ENCODE assay signal across 19 mouse cellular contexts in the genomic region with DNA sequence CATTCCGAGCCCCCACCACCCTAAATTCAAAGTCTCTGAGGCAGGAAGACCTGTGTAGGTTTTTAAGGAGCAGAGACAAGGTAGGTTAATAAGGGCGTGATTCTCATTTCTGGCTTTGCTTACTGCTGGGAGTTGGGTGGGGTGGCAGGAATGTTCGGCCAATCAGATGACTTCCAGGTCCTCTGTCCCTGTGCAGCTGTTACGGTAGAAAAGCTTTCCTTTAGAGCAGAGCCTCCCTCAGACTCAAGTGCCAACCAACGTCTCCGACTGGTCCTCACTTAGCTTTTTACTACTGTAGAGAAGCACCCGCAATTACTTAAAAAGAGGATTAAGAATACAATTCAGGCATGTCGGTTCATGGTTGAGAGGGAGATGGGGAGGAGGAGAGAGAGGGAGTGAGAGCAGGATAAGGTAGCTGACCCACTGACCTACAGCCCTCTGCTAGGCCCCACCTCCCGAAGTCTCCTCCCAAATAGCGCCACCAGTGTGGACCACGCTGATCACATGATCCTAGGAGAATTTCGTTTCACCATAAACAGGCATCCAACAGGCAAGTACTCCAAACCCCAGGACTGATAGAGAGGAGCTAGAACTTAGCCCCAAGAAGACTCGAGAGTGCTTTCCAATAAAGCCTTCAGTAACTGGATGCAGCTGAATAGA. TPM values are rescaled to one million over a fixed set of nuclear protein-coding genes. Genes with fewer than 3 reads are reported as not detected.
DNase-seq lines count a peak whose midpoint lies in the region; ATAC-seq and TF ChIP-seq lines count a peak whose summit lies in the region.
"Had no signal": no experiment of that assay in that cellular context is flagged by ENCODE, and none has a peak within 500 bp of the region (broad histone marks: within the 10 kb centered on the region; RNA-seq: fewer than 3 reads in every experiment).

No protein-coding gene starts in this region.

- no peak for DNase-seq in heart, adult 2 months
- no peak for DNase-seq in midbrain, postnatal 0 days (ENCODE audit: low spot score)
- no peak for DNase-seq in midbrain, embryonic 14.5 days
- peak; percentile 41 for DNase-seq in embryo, embryonic 11 days
- no peak for DNase-seq in spleen, postnatal 36 days (ENCODE audit: low spot score in 2 of 2)
- DNase-seq: adrenal gland, postnatal 25 days; B cell, adult 2 months; cerebellum, postnatal 25 days; heart, adult 11 months; heart, postnatal 14 days; kidney, postnatal 14 days; right cerebral cortex, postnatal 4 days had no signal

- TF ChIP-seq CTCF in heart, adult 2 months (IDR thresholded peaks at IDR 0.05): no peak
- 0 out of 2 replicates have a peak, but pooled peaks have one; percentile 4 for TF ChIP-seq CTCF in midbrain, postnatal 0 days (IDR thresholded peaks at IDR 0.05)

- WGBS in heart, embryonic 13.5 days: 35% methylated on average over 13 of the region's 13 CpGs
- WGBS in heart, adult 2 months: 63% methylated on average over 13 of the region's 13 CpGs
- 35% methylated on average over 13 of the region's 13 CpGs for WGBS in midbrain, postnatal 0 days
- 27% methylated on average over 13 of the region's 13 CpGs for WGBS in midbrain, embryonic 14.5 days
- WGBS in limb, embryonic 13.5 days: 30% methylated on average over 13 of the region's 13 CpGs
- 36% methylated on average over 13 of the region's 13 CpGs for WGBS in hindbrain, embryonic 13.5 days

- no peak overlapping the region for H3K27ac ChIP-seq in heart, embryonic 13.5 days (replicated peaks)
- no peak overlapping the region for H3K27ac ChIP-seq in heart, adult 2 months
- no peak overlapping the region for H3K27ac ChIP-seq in midbrain, postnatal 0 days (ENCODE audit: low read depth, low read length)
- no peak overlapping the region for H3K27ac ChIP-seq in midbrain, embryonic 14.5 days (replicated peaks; ENCODE audit: low read depth, low read length)
- no peak overlapping the region for H3K27ac ChIP-seq in limb, embryonic 13.5 days
- H3K27ac ChIP-seq in hindbrain, embryonic 13.5 days: no peak overlapping the region
- H3K27ac ChIP-seq: midbrain, embryonic 12.5 days had no signal

- no peaks in the 10 kb centered on the region for H3K27me3 ChIP-seq in heart, embryonic 13.5 days (replicated peaks)
- H3K27me3 ChIP-seq in heart, adult 2 months (ENCODE audit: control insufficient read depth, insufficient read depth, low read length): no peaks in the 10 kb centered on the region
- no peaks in the 10 kb centered on the region for H3K27me3 ChIP-seq in midbrain, postnatal 0 days (ENCODE audit: insufficient read depth, low read length)
- H3K27me3 ChIP-seq in midbrain, embryonic 14.5 days (ENCODE audit: control insufficient read depth, insufficient read depth, low read length): no peaks in the 10 kb centered on the region
- no peaks in the 10 kb centered on the region for H3K27me3 ChIP-seq in limb, embryonic 13.5 days
- no peaks in the 10 kb centered on the region for H3K27me3 ChIP-seq in hindbrain, embryonic 13.5 days
- H3K27me3 ChIP-seq: midbrain, embryonic 12.5 days had no signal

- H3K4me1 ChIP-seq in heart, embryonic 13.5 days: peaks cover 6% of the 10 kb centered on the region
- H3K4me1 ChIP-seq in heart, adult 2 months (ENCODE audit: control insufficient read depth, insufficient read depth, low read length): peaks cover 1% of the 10 kb centered on the region; the same call in 1 of the 2 replicates
- no peaks in the 10 kb centered on the region for H3K4me1 ChIP-seq in midbrain, postnatal 0 days (ENCODE audit: insufficient read depth, low read length)
- no peaks in the 10 kb centered on the region for H3K4me1 ChIP-seq in midbrain, embryonic 14.5 days (ENCODE audit: control insufficient read depth, insufficient read depth, low read length)
- H3K4me1 ChIP-seq in limb, embryonic 13.5 days: peaks cover 10% of the 10 kb centered on the region; the same call in 1 of the 2 replicates
- H3K4me1 ChIP-seq in hindbrain, embryonic 13.5 days (replicated peaks): peaks cover 15% of the 10 kb centered on the region

- intact Hi-C loops in heart, adult 2 months (cut with DNase I): loop anchor here (5.0 kb wide), 2 partner anchors 84 to 99 kb away; a partner anchor contains a TSS

- H3K79me2 ChIP-seq in heart, adult 2 months (replicated peaks; ENCODE audit: control insufficient read depth, insufficient read depth, low read length): no peaks in the 10 kb centered on the region; the same call in 1 of the 2 replicates

- TF ChIP-seq POLR2A in heart, adult 2 months (IDR thresholded peaks at IDR 0.05; ENCODE audit: insufficient read depth, low read depth, low read length): no peak

- H3K36me3 ChIP-seq in heart, embryonic 13.5 days: no peaks in the 10 kb centered on the region
- no peaks in the 10 kb centered on the region for H3K36me3 ChIP-seq in heart, adult 2 months (ENCODE audit: control insufficient read depth, insufficient read depth, low read length)
- H3K36me3 ChIP-seq in midbrain, postnatal 0 days (ENCODE audit: insufficient read depth, low read length): no peaks in the 10 kb centered on the region
- H3K36me3 ChIP-seq in midbrain, embryonic 14.5 days (ENCODE audit: control insufficient read depth, insufficient read depth, low read length): no peaks in the 10 kb centered on the region
- no peaks in the 10 kb centered on the region for H3K36me3 ChIP-seq in limb, embryonic 13.5 days
- H3K36me3 ChIP-seq in hindbrain, embryonic 13.5 days: no peaks in the 10 kb centered on the region
- H3K36me3 ChIP-seq: midbrain, embryonic 12.5 days had no signal

- TF ChIP-seq EP300 in heart, adult 2 months (IDR thresholded peaks at IDR 0.05; ENCODE audit: insufficient read depth, low read depth, low read length): no peak

- ATAC-seq in heart, embryonic 13.5 days (ENCODE audit: extremely low read depth, insufficient number of reproducible peaks, low FRiP score, low TSS enrichment): no peak
- no peak for ATAC-seq in midbrain, postnatal 0 days (ENCODE audit: low FRiP score)
- ATAC-seq in midbrain, embryonic 14.5 days (ENCODE audit: low FRiP score, low TSS enrichment): no peak
- ATAC-seq in limb, embryonic 13.5 days (ENCODE audit: low FRiP score, low read depth): no peak
- ATAC-seq in hindbrain, embryonic 13.5 days (ENCODE audit: low FRiP score): no peak
- ATAC-seq: forebrain, embryonic 14.5 days; inflammation-experienced regulatory T-cells, adult 6 months had no signal

- 0 out of 2 replicates have a peak overlapping the region, but pooled peaks have one; percentile 72 for H3K4me2 ChIP-seq in heart, embryonic 13.5 days
- H3K4me2 ChIP-seq in midbrain, postnatal 0 days (ENCODE audit: low read depth, low read length, poor library complexity, severe bottlenecking): no peak overlapping the region
- no peak overlapping the region for H3K4me2 ChIP-seq in midbrain, embryonic 14.5 days (ENCODE audit: low read length)
- peak overlapping the region; percentile 25; the same call in 1 of the 2 replicates for H3K4me2 ChIP-seq in limb, embryonic 13.5 days (replicated peaks)
- no peak overlapping the region for H3K4me2 ChIP-seq in hindbrain, embryonic 13.5 days

- H3K4me3 ChIP-seq in heart, embryonic 13.5 days: no peak overlapping the region
- no peak overlapping the region for H3K4me3 ChIP-seq in heart, adult 2 months
- H3K4me3 ChIP-seq in midbrain, postnatal 0 days (ENCODE audit: low read depth, low read length): no peak overlapping the region
- no peak overlapping the region for H3K4me3 ChIP-seq in midbrain, embryonic 14.5 days (replicated peaks; ENCODE audit: low read depth, low read length)
- no peak overlapping the region for H3K4me3 ChIP-seq in limb, embryonic 13.5 days
- H3K4me3 ChIP-seq in hindbrain, embryonic 13.5 days: no peak overlapping the region

- H3K9me3 ChIP-seq in heart, embryonic 13.5 days: no peaks in the 10 kb centered on the region
- no peaks in the 10 kb centered on the region for H3K9me3 ChIP-seq in midbrain, postnatal 0 days (ENCODE audit: low read length)
- H3K9me3 ChIP-seq in midbrain, embryonic 14.5 days (ENCODE audit: control insufficient read depth, low read length): no peaks in the 10 kb centered on the region
- H3K9me3 ChIP-seq in limb, embryonic 13.5 days: peaks cover 11% of the 10 kb centered on the region; the same call in 1 of the 2 replicates
- H3K9me3 ChIP-seq in hindbrain, embryonic 13.5 days: no peaks in the 10 kb centered on the region; the same call in 1 of the 2 replicates

- H3K9ac ChIP-seq in heart, embryonic 13.5 days: no peak overlapping the region
- H3K9ac ChIP-seq in heart, adult 2 months (ENCODE audit: low read depth, low read length): no peak overlapping the region
- no peak overlapping the region for H3K9ac ChIP-seq in midbrain, postnatal 0 days (replicated peaks; ENCODE audit: low read length, poor library complexity, severe bottlenecking)
- H3K9ac ChIP-seq in midbrain, embryonic 14.5 days (replicated peaks; ENCODE audit: low read length): no peak overlapping the region
- no peak overlapping the region for H3K9ac ChIP-seq in limb, embryonic 13.5 days
- no peak overlapping the region for H3K9ac ChIP-seq in hindbrain, embryonic 13.5 days
- H3K9ac ChIP-seq: midbrain, embryonic 12.5 days had no signal

RNA-seq across cellular contexts. Expression of a gene that starts 17.6 kb away (rescaled TPM):
- polyA plus RNA-seq in heart, embryonic 13.5 days (2015; fragmentation: Nextera tagmentation; extraction: Ambion mirVana): 1.6 and 1.7 TPM in 2 replicates
- total RNA-seq in heart, adult 2 months (2021): 1 to 10 TPM; 6.7 to 7.4 TPM
- 9.4 and 10.7 TPM in 2 replicates for polyA plus RNA-seq in heart, adult 2 months (2012; rRNA removed)
- total RNA-seq in midbrain, postnatal 0 days (2014; rRNA removed): 136 and 159 TPM in 2 replicates
- polyA plus RNA-seq in midbrain, postnatal 0 days (2015; fragmentation: Nextera tagmentation; extraction: Ambion mirVana): 21.7 and 23.7 TPM in 2 replicates
- polyA plus RNA-seq in midbrain, embryonic 14.5 days (2014; fragmentation: Nextera tagmentation; extraction: Ambion mirVana): 33.3 and 35.8 TPM in 2 replicates
- 8.9 and 9.6 TPM in 2 replicates for polyA plus RNA-seq in limb, embryonic 13.5 days (2015; fragmentation: Nextera tagmentation; extraction: Ambion mirVana)
- polyA plus RNA-seq in hindbrain, embryonic 13.5 days (2015; fragmentation: Nextera tagmentation; extraction: Ambion mirVana): 26.0 and 27.2 TPM in 2 replicates
- total RNA-seq: MEL had no signal

RNA-seq across cellular contexts. Expression of a gene that starts 46.7 kb away (rescaled TPM):
- 1.1 and 2.2 TPM in 2 replicates for polyA plus RNA-seq in heart, embryonic 13.5 days (2015; fragmentation: Nextera tagmentation; extraction: Ambion mirVana)
- total RNA-seq in heart, adult 2 months (2021): under 1 TPM; 0.60 to 0.77 TPM
- 1.5 and 2.9 TPM in 2 replicates for polyA plus RNA-seq in heart, adult 2 months (2012; rRNA removed)
- 37.1 and 39.1 TPM in 2 replicates for total RNA-seq in midbrain, postnatal 0 days (2014; rRNA removed)
- polyA plus RNA-seq in midbrain, postnatal 0 days (2015; fragmentation: Nextera tagmentation; extraction: Ambion mirVana): 24.1 and 29.4 TPM in 2 replicates
- 6.5 and 9.6 TPM in 2 replicates for polyA plus RNA-seq in midbrain, embryonic 14.5 days (2014; fragmentation: Nextera tagmentation; extraction: Ambion mirVana)
- polyA plus RNA-seq in limb, embryonic 13.5 days (2015; fragmentation: Nextera tagmentation; extraction: Ambion mirVana): 1.4 and 2.0 TPM in 2 replicates
- polyA plus RNA-seq in hindbrain, embryonic 13.5 days (2015; fragmentation: Nextera tagmentation; extraction: Ambion mirVana): 8.5 and 9.2 TPM in 2 replicates
- total RNA-seq: MEL had no signal

Comparison
In these comparisons a context has a peak if more than half of its experiments do, and no peak if none do; other contexts are left out.
1. H3K4me2 ChIP-seq: peak in heart, embryonic 13.5 days (single experiment) and limb, embryonic 13.5 days (single experiment); none in midbrain, postnatal 0 days (single experiment), midbrain, embryonic 14.5 days (single experiment) and hindbrain, embryonic 13.5 days (single experiment).